Comparison of ENCODE assay signal across 1 mouse cellular context in genomic region chr13:115090977-115091445, GRCm38 (mm10).
TF ChIP-seq lines count a peak whose summit lies in the region.

No protein-coding gene starts in this region.

TF ChIP-seq in MEL, 35 proteins besides CTCF, POLR2A, EP300 and RAD21 (continued from another document):
- no peak for TF ChIP-seq MAZ (IDR thresholded peaks at IDR 0.05; ENCODE audit: low read depth, low read length)
- no peak for TF ChIP-seq POLR2AphosphoS2 (IDR thresholded peaks at IDR 0.05; ENCODE audit: low read length)
- TF ChIP-seq SIN3A (IDR thresholded peaks at IDR 0.05; ENCODE audit: low read length), result no peak
- no peak for TF ChIP-seq ZKSCAN1 (IDR thresholded peaks at IDR 0.05; ENCODE audit: low read depth, low read length)
- no peak for TF ChIP-seq MYB (IDR thresholded peaks at IDR 0.05; ENCODE audit: low read depth, low read length)
- TF ChIP-seq USF2 (IDR thresholded peaks at IDR 0.05; ENCODE audit: borderline replicate concordance in 1 of 2, insufficient read depth in 1 of 2, low read depth in 1 of 2, low read length in 2 of 2), result no peak
- TF ChIP-seq ELF1 (IDR thresholded peaks at IDR 0.05; ENCODE audit: low read depth, low read length), result no peak
- TF ChIP-seq MEF2A (IDR thresholded peaks at IDR 0.05; ENCODE audit: extremely low read depth, insufficient replicate concordance, low read depth, low read length, poor library complexity, severe bottlenecking), result no peak
- TF ChIP-seq ZNF384 (IDR thresholded peaks at IDR 0.05; ENCODE audit: low read depth, low read length), result no peak
